Mouse (Mus musculus): Measurements from ENCODE around the gene Prdm8. TPM values are rescaled to one million over a fixed set of nuclear protein-coding genes. Genes with fewer than 3 reads are reported as not detected.

The Prdm8 gene
- polyA plus RNA-seq (2015; fragmentation: Illumina TruSeq; extraction: RNeasy Lipid Tissue Mini Kit (QIAGEN cat#74804); ENCODE audit: insufficient read depth, low replicate concordance): not detected

GRCm38 (mm10) chr5:98167180-98167824 is at the start of gene Prdm8:
TSS of gene Prdm8 (plus strand) at chr5:98167198.

Other genes with a start within 250 kb of the Prdm8 start
- gene Antxr2, start 136.2 kb upstream of the Prdm8 start, polyA plus RNA-seq (2015; fragmentation: Illumina TruSeq; extraction: RNeasy Lipid Tissue Mini Kit (QIAGEN cat#74804); ENCODE audit: insufficient read depth, low replicate concordance): 18.2 TPM
- gene Fgf5, start 87.0 kb downstream of the Prdm8 start, polyA plus RNA-seq (2015; fragmentation: Illumina TruSeq; extraction: RNeasy Lipid Tissue Mini Kit (QIAGEN cat#74804); ENCODE audit: insufficient read depth, low replicate concordance): not detected
- not detected for gene Cfap299, start 162.1 kb downstream of the Prdm8 start, polyA plus RNA-seq (2015; fragmentation: Illumina TruSeq; extraction: RNeasy Lipid Tissue Mini Kit (QIAGEN cat#74804); ENCODE audit: insufficient read depth, low replicate concordance)

Data from spleen, adult 10 weeks (tissue).